ENCODE assay signal across 20 mouse cellular contexts in genomic region chr17:90269143-90269542, GRCm38 (mm10).
A peak's percentile ranks its signal among the peaks of the same experiment; 100 is the strongest.
DNase-seq lines count a peak whose midpoint lies in the region; ATAC-seq and TF ChIP-seq lines count a peak whose summit lies in the region.
"Had no signal": no experiment of that assay in that cellular context is flagged by ENCODE, and none has a peak within 500 bp of the region (broad histone marks: within the 10 kb centered on the region; RNA-seq: fewer than 3 reads in every experiment).

No protein-coding gene starts in this region.

- no peaks in the 10 kb centered on the region for H3K4me1 ChIP-seq in kidney, postnatal 0 days (replicated peaks; ENCODE audit: insufficient read depth, low read length)
- H3K4me1 ChIP-seq in kidney, embryonic 14.5 days (ENCODE audit: control insufficient read depth, insufficient read depth, low read length), result no peaks in the 10 kb centered on the region
- H3K4me1 ChIP-seq in midbrain, embryonic 11.5 days (ENCODE audit: control insufficient read depth, insufficient read depth, low read length), result no peaks in the 10 kb centered on the region
- no peaks in the 10 kb centered on the region for H3K4me1 ChIP-seq in midbrain, embryonic 15.5 days
- H3K4me1 ChIP-seq in MEL (ENCODE audit: control insufficient read depth in 1 of 2, insufficient read depth in 2 of 2, low read length in 2 of 2), result no peaks in the 10 kb centered on the region
- H3K4me1 ChIP-seq: embryonic facial prominence, embryonic 13.5 days; forebrain, embryonic 12.5 days; heart, embryonic 12.5 days; hindbrain, embryonic 10.5 days; hindbrain, embryonic 15.5 days had no signal

- H3K27me3 ChIP-seq in kidney, postnatal 0 days (ENCODE audit: insufficient read depth, low read length), result no peaks in the 10 kb centered on the region
- no peaks in the 10 kb centered on the region for H3K27me3 ChIP-seq in kidney, embryonic 14.5 days (ENCODE audit: control insufficient read depth, insufficient read depth, low read length)
- H3K27me3 ChIP-seq in midbrain, embryonic 11.5 days (ENCODE audit: control insufficient read depth, insufficient read depth, low read length), result no peaks in the 10 kb centered on the region
- no peaks in the 10 kb centered on the region for H3K27me3 ChIP-seq in midbrain, embryonic 15.5 days (replicated peaks)
- H3K27me3 ChIP-seq in MEL (ENCODE audit: control insufficient read depth in 1 of 2, insufficient read depth in 2 of 2, low read length in 2 of 2), result no peaks in the 10 kb centered on the region
- H3K27me3 ChIP-seq: CH12.LX; embryonic facial prominence, embryonic 13.5 days; forebrain, embryonic 12.5 days; heart, embryonic 12.5 days; hindbrain, embryonic 15.5 days had no signal

- H3K9me3 ChIP-seq in kidney, postnatal 0 days (replicated peaks; ENCODE audit: low read length), result no peaks in the 10 kb centered on the region
- no peaks in the 10 kb centered on the region for H3K9me3 ChIP-seq in kidney, embryonic 14.5 days (ENCODE audit: control insufficient read depth, low read length)
- no peaks in the 10 kb centered on the region for H3K9me3 ChIP-seq in midbrain, embryonic 11.5 days (ENCODE audit: control insufficient read depth, low read length)
- H3K9me3 ChIP-seq in midbrain, embryonic 15.5 days, result no peaks in the 10 kb centered on the region
- H3K9me3 ChIP-seq in MEL (replicated peaks; ENCODE audit: insufficient read depth, low read length), result no peaks in the 10 kb centered on the region
- H3K9me3 ChIP-seq: embryonic facial prominence, embryonic 13.5 days; forebrain, embryonic 12.5 days; heart, embryonic 12.5 days; hindbrain, embryonic 10.5 days; hindbrain, embryonic 15.5 days had no signal

- H3K27ac ChIP-seq in kidney, postnatal 0 days, result no peak overlapping the region
- no peak overlapping the region for H3K27ac ChIP-seq in kidney, embryonic 14.5 days (ENCODE audit: low read depth, low read length)
- H3K27ac ChIP-seq in midbrain, embryonic 11.5 days (ENCODE audit: low read depth, low read length), result no peak overlapping the region
- no peak overlapping the region for H3K27ac ChIP-seq in midbrain, embryonic 15.5 days
- no peak overlapping the region for H3K27ac ChIP-seq in MEL (ENCODE audit: control insufficient read depth, low read depth, low read length)
- H3K27ac ChIP-seq: embryonic facial prominence, embryonic 13.5 days; forebrain, embryonic 12.5 days; gastrocnemius, adult 2 months; hindbrain, embryonic 10.5 days; hindbrain, embryonic 15.5 days had no signal

- no peak overlapping the region for H3K4me3 ChIP-seq in kidney, postnatal 0 days (replicated peaks; ENCODE audit: low read depth, low read length)
- no peak overlapping the region for H3K4me3 ChIP-seq in kidney, embryonic 14.5 days (ENCODE audit: low read length)
- H3K4me3 ChIP-seq in midbrain, embryonic 11.5 days (ENCODE audit: low read depth, low read length), result no peak overlapping the region
- no peak overlapping the region for H3K4me3 ChIP-seq in midbrain, embryonic 15.5 days
- H3K4me3 ChIP-seq in MEL (ENCODE audit: control insufficient read depth in 1 of 2, insufficient read depth in 1 of 2, low read depth in 2 of 2, low read length in 2 of 2), result no peak overlapping the region
- H3K4me3 ChIP-seq: embryonic facial prominence, embryonic 13.5 days; forebrain, embryonic 12.5 days; gastrocnemius, adult 2 months; heart, embryonic 12.5 days; hindbrain, embryonic 10.5 days; hindbrain, embryonic 15.5 days had no signal

- no peak overlapping the region for H3K4me2 ChIP-seq in kidney, postnatal 0 days (ENCODE audit: low read length)
- no peak overlapping the region for H3K4me2 ChIP-seq in kidney, embryonic 14.5 days (replicated peaks; ENCODE audit: low read depth, low read length)
- H3K4me2 ChIP-seq in midbrain, embryonic 11.5 days, result no peak overlapping the region
- H3K4me2 ChIP-seq in midbrain, embryonic 15.5 days, result no peak overlapping the region
- H3K4me2 ChIP-seq: embryonic facial prominence, embryonic 13.5 days; forebrain, embryonic 12.5 days; heart, embryonic 12.5 days; hindbrain, embryonic 15.5 days had no signal

- DNase-seq in cerebellum, adult 9-10 months, result peak; percentile 26
- no peak for DNase-seq in cerebellum, adult 11-12 months
- DNase-seq in kidney, postnatal 0 days (ENCODE audit: low spot score), result peak; percentile 14
- DNase-seq in midbrain, embryonic 11.5 days (ENCODE audit: low spot score, missing footprints), result peak; percentile 75
- no peak for DNase-seq in MEL (ENCODE audit: low read depth, low spot score)
- no peak for DNase-seq in urinary bladder, postnatal 36 days (ENCODE audit: low spot score in 2 of 2)
- DNase-seq: adrenal gland, postnatal 10 days; cerebellum, adult 11 months; cerebellum, adult 9-11 months; cerebellum, postnatal 36 days; gastrocnemius, adult 2 months; gastrocnemius, postnatal 25 days had no signal

- no peak; the same call in none of the 2 replicates for TF ChIP-seq RAD21 in MEL (IDR thresholded peaks at IDR 0.05; ENCODE audit: low read depth, low read length)

- ATAC-seq in kidney, postnatal 0 days (replicated peaks; ENCODE audit: low FRiP score, low read depth), result no peak
- no peak for ATAC-seq in kidney, embryonic 14.5 days (ENCODE audit: low FRiP score, low TSS enrichment)
- no peak for ATAC-seq in midbrain, embryonic 11.5 days (ENCODE audit: low FRiP score)
- no peak for ATAC-seq in midbrain, embryonic 15.5 days (replicated peaks)

- TF ChIP-seq CTCF in kidney, postnatal 0 days (IDR thresholded peaks at IDR 0.05; ENCODE audit: low read depth), result peak; percentile 48
- no peak for TF ChIP-seq CTCF in MEL (IDR thresholded peaks at IDR 0.05 in 2 of 3, conservative IDR thresholded peaks at IDR 0.05 in 1 of 3; ENCODE audit: control insufficient read depth in 1 of 3, insufficient read depth in 1 of 3, low read depth in 2 of 3, low read length in 3 of 3, poor library complexity in 1 of 3, severe bottlenecking in 1 of 3)

- 70% methylated on average over 2 of the region's 2 CpGs for WGBS in kidney, postnatal 0 days
- WGBS in kidney, embryonic 14.5 days, result 80% methylated on average over 2 of the region's 2 CpGs
- 80% methylated on average over 2 of the region's 2 CpGs for WGBS in midbrain, embryonic 11.5 days
- WGBS in midbrain, embryonic 15.5 days, result 65% methylated on average over 2 of the region's 2 CpGs

- no peak for TF ChIP-seq EP300 in MEL (IDR thresholded peaks at IDR 0.05; ENCODE audit: low read depth in 1 of 2, low read length in 2 of 2)

- no peaks in the 10 kb centered on the region for H3K36me3 ChIP-seq in kidney, postnatal 0 days (ENCODE audit: insufficient read depth, low read length)
- H3K36me3 ChIP-seq in kidney, embryonic 14.5 days (ENCODE audit: control insufficient read depth, insufficient read depth, low read length), result no peaks in the 10 kb centered on the region
- no peaks in the 10 kb centered on the region for H3K36me3 ChIP-seq in midbrain, embryonic 11.5 days (ENCODE audit: control insufficient read depth, insufficient read depth, low read length)
- no peaks in the 10 kb centered on the region for H3K36me3 ChIP-seq in midbrain, embryonic 15.5 days (replicated peaks)
- no peaks in the 10 kb centered on the region for H3K36me3 ChIP-seq in MEL (ENCODE audit: control insufficient read depth in 1 of 2, insufficient read depth in 2 of 2, low read length in 2 of 2)
- H3K36me3 ChIP-seq: embryonic facial prominence, embryonic 13.5 days; forebrain, embryonic 12.5 days; heart, embryonic 12.5 days; hindbrain, embryonic 10.5 days; hindbrain, embryonic 15.5 days had no signal

- H3K79me2 ChIP-seq in MEL (ENCODE audit: control insufficient read depth, insufficient read depth, low read length, poor library complexity), result no peaks in the 10 kb centered on the region

- H3K9ac ChIP-seq in kidney, postnatal 0 days (ENCODE audit: low read depth, low read length), result no peak overlapping the region
- H3K9ac ChIP-seq in kidney, embryonic 14.5 days (ENCODE audit: low read depth, low read length), result no peak overlapping the region
- H3K9ac ChIP-seq in midbrain, embryonic 11.5 days (ENCODE audit: low read length), result no peak overlapping the region
- no peak overlapping the region for H3K9ac ChIP-seq in midbrain, embryonic 15.5 days
- H3K9ac ChIP-seq in MEL (ENCODE audit: control insufficient read depth, low read depth, low read length, poor library complexity, severe bottlenecking), result no peak overlapping the region
- H3K9ac ChIP-seq: embryonic facial prominence, embryonic 13.5 days; forebrain, embryonic 12.5 days; heart, embryonic 12.5 days; hindbrain, embryonic 15.5 days had no signal

- TF ChIP-seq POLR2A in MEL (IDR thresholded peaks at IDR 0.05; ENCODE audit: control insufficient read depth in 1 of 2, insufficient read depth in 1 of 2, low read depth in 1 of 2, low read length in 2 of 2, poor library complexity in 1 of 2), result no peak

TF ChIP-seq in MEL, 35 proteins besides CTCF, POLR2A, EP300 and RAD21:
- TF ChIP-seq CHD2 (IDR thresholded peaks at IDR 0.05; ENCODE audit: low read length) (no peak), MAX (IDR thresholded peaks at IDR 0.05; ENCODE audit: low read length) (no peak), SMC3 (IDR thresholded peaks at IDR 0.05; ENCODE audit: low read depth, low read length) (peak; percentile 9; the same call in 1 of the 2 replicates), MYC (IDR thresholded peaks at IDR 0.05; ENCODE audit: low read depth, low read length) (no peak)

Comparison
In these comparisons a context has a peak if more than half of its experiments do, and no peak if none do; other contexts are left out.
1. DNase-seq: peak in cerebellum, adult 9-10 months (single experiment), kidney, postnatal 0 days (single experiment) and midbrain, embryonic 11.5 days (single experiment); none in cerebellum, adult 11-12 months (single experiment), MEL (single experiment) and urinary bladder, postnatal 36 days (0 of 2).